Mouse (Mus musculus): ENCODE data around the gene Cd52.

GRCm38 (mm10) chr4:134096120-134096519 lies 1.2 kb upstream of the Cd52 start:
- TF ChIP-seq POLR2A (IDR thresholded peaks at IDR 0.05; ENCODE audit: insufficient read depth, low read depth, low read length) (no peak), CTCF (IDR thresholded peaks at IDR 0.05; ENCODE audit: insufficient read depth, low read depth, low read length) (no peak)
